Mouse (Mus musculus) thymus, postnatal 0 days (tissue): ENCODE measurements at regions not wholly inside any gene's neighbourhood (a gene's known extent, or its start where the extent isn't known, plus 50 kb on each side); places are given as distances from the start of the nearest gene placed in this dataset.

Source experiments
- DNase-seq: peaks from one replicate; pipeline ENCODE4 v3.0.0-alpha.2; 2015; ENCODE audit warnings: low spot score

- no peak for DNase-seq
Observed at GRCm38 (mm10) chr3:21381072-21381471, 695.4 kb upstream of the Tbl1xr1 start.

- DNase-seq, result no peak
Observed at GRCm38 (mm10) chr3:21403551-21403950, 672.9 kb upstream of the Tbl1xr1 start.

GRCm38 (mm10) chr3:21404058-21404457, 672.4 kb upstream of the Tbl1xr1 start:
- no peak for DNase-seq

- DNase-seq, result no peak
Observed at GRCm38 (mm10) chr3:21407077-21407476, 669.4 kb upstream of the Tbl1xr1 start.

- DNase-seq, result no peak
Observed at GRCm38 (mm10) chr3:21412010-21412409, 664.4 kb upstream of the Tbl1xr1 start.

GRCm38 (mm10) chr3:21423139-21423538, 653.3 kb upstream of the Tbl1xr1 start:
- no peak for DNase-seq

GRCm38 (mm10) chr3:21426538-21426937, 649.9 kb upstream of the Tbl1xr1 start:
- no peak for DNase-seq

GRCm38 (mm10) chr3:21427408-21428031, 648.9 kb upstream of the Tbl1xr1 start:
- no peak for DNase-seq

GRCm38 (mm10) chr3:21428120-21428519, 648.3 kb upstream of the Tbl1xr1 start:
- no peak for DNase-seq

GRCm38 (mm10) chr3:21464245-21464644, 612.2 kb upstream of the Tbl1xr1 start:
- DNase-seq, result no peak

- no peak for DNase-seq
Observed at GRCm38 (mm10) chr3:21466113-21466645, 610.3 kb upstream of the Tbl1xr1 start.

- no peak for DNase-seq
Observed at GRCm38 (mm10) chr3:21477366-21477765, 599.1 kb upstream of the Tbl1xr1 start.

- DNase-seq, result no peak
Observed at GRCm38 (mm10) chr3:21479021-21479795, 597.2 kb upstream of the Tbl1xr1 start.

GRCm38 (mm10) chr3:21479846-21480245, 596.6 kb upstream of the Tbl1xr1 start:
- no peak for DNase-seq

- DNase-seq, result no peak
Observed at GRCm38 (mm10) chr3:21484052-21484451, 592.4 kb upstream of the Tbl1xr1 start.

GRCm38 (mm10) chr3:21485454-21485853, 591.0 kb upstream of the Tbl1xr1 start:
- DNase-seq, result no peak

- DNase-seq, result no peak
Observed at GRCm38 (mm10) chr3:21489547-21489946, 586.9 kb upstream of the Tbl1xr1 start.

GRCm38 (mm10) chr3:21492413-21492812, 584.0 kb upstream of the Tbl1xr1 start:
- no peak for DNase-seq

- DNase-seq, result no peak
Observed at GRCm38 (mm10) chr3:21493384-21493783, 583.1 kb upstream of the Tbl1xr1 start.

- no peak for DNase-seq
Observed at GRCm38 (mm10) chr3:21494904-21495303, 581.5 kb upstream of the Tbl1xr1 start.

GRCm38 (mm10) chr3:21495651-21496050, 580.8 kb upstream of the Tbl1xr1 start:
- no peak for DNase-seq

GRCm38 (mm10) chr3:21496166-21496565, 580.3 kb upstream of the Tbl1xr1 start:
- no peak for DNase-seq

- no peak for DNase-seq
Observed at GRCm38 (mm10) chr3:21497011-21497410, 579.4 kb upstream of the Tbl1xr1 start.
